Mouse (Mus musculus) CH12F3 (cell line): Measurements from ENCODE around the gene Sp8.

Experiments
- in situ Hi-C: fragments of 300-500 bp; cut with MboI; formaldehyde crosslinking; loops from 2 replicates; pipeline ENCODE4 v1.14.3; 2020; ENCODE audit warnings: low sequenced_read_pairs

Sp8 gene

GRCm38 (mm10) chr12:118846221-118846620 is at the start of gene Sp8:
Gene Sp8, plus strand, starts transcription at chr12:118846329.
- in situ Hi-C loops = no loop called here

DNA sequence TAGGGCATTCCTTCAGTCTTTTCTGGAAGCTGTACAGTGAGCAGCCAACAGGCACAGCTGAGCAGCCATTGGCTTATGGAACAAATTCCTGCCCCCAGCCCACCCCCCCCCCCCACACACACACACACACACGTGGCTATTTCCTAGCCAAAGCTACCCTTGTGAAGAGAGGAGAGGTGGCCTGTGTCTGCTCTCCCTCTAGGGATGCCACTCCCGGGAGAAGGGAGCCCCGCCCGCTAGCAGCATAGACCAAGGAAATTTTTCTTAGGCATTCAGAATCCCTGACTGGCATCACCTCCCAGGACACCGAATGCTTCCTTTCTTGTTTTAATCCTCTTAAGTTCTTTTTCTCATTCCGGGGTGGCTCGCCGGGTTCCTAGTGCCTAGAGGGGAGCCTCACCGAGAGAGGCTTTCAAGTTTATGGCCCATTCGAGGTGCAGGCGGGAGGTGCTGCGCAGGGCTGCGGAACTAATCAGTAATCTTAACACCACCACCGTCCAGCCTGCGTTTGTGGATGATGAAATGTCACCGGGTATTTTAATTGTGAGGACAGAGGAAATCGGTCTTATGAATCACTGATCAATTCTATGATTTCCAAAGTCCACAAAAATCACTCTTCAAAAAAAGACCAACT is 34.7 kb upstream of the Sp8 start:
- in situ Hi-C loops = no loop called here

DNA sequence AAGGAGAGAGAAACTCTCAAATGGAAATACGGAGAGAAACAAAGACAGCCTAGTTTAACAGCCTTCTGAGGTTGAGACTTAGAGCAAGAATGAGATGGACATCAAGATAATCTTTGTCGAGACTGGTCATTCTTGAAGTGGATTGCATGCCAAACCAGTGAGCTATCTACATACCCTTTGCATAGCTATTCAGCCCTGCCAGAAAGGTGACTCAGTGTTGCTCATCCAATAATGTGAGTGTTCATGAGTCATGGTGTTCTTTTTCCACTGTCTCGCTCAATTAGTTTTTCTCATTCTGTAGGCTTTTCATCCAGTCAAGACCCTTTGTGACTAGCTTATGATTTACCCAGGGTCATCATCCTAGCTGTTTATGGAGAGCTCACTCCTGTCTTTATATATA is 31.6 kb upstream of the Sp8 start:
- in situ Hi-C loops = no loop called here

- in situ Hi-C loops = no loop called here
These were observed 30.0 kb upstream of the Sp8 start for GRCm38 (mm10) chr12:118816156-118816555.

DNA sequence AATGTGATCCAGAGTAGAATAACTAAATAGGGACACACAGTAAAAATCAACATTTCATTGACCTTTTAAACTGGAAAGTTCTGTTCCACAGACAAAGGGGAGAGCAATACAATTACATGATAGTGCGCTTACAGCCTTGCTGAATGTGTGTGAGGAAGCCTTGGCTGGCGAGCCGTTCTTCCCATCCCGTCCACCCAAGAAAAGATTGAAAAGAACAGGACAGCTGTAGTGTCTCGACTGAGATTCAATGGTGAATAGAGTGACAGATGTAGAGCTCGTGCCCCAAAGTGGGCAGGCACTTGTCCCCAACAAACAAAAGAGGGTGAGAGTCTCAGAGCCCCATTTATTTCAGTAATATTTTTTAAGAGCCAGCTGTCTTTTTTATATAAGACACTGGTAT is 16.2 kb upstream of the Sp8 start:
- in situ Hi-C loops = no loop called here

DNA sequence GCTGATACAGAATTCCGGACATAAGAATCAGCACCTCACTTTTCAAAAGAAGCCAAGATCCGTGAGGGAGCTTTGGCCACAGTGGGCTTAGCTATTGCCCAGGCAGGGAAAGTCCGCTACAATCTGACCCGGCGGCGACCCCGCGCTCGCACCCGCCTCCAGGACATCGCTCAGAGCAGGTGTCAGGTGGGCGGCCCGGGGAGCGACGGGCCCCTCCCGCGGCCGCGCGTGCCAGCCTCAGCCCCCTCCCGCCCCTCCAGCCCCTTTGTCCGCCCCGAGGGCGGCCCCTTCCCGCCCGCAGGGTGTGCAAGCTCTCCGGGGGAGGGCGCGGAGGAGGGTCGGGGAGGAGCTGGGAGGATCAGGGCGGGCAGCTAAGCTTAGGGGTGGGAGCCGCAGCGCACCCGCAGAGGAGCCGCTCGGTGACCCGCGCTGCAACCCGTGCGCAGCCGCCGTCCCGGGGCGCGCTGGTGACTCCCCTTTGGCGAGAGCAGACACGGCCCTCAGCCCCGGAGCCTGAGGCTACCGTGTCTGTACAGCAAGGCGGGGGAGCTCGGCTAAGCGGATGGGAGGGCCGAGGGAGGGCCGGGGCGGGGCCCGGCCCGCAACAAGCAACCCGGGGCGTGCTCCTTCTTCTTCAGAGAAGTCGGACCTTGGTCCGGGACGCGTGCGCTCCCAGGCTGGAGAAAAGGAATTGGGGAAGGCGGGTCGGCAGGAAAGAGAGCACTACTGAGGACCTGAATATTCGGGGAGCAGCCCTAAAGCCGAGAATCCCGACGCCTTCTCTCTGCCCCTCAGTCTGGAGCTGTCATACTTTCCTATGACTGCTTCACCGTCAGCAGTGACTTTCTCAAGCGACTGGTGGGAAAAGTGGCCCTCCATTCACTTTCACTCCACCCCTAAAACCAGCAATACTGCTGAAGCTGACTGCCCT is 9.5 kb upstream of the Sp8 start:
- in situ Hi-C loops = no loop called here

GRCm38 (mm10) chr12:118837361-118837760 is 8.8 kb upstream of the Sp8 start:
- in situ Hi-C loops = no loop called here

GRCm38 (mm10) chr12:118838260-118838659 is 7.9 kb upstream of the Sp8 start:
- in situ Hi-C loops = no loop called here

DNA sequence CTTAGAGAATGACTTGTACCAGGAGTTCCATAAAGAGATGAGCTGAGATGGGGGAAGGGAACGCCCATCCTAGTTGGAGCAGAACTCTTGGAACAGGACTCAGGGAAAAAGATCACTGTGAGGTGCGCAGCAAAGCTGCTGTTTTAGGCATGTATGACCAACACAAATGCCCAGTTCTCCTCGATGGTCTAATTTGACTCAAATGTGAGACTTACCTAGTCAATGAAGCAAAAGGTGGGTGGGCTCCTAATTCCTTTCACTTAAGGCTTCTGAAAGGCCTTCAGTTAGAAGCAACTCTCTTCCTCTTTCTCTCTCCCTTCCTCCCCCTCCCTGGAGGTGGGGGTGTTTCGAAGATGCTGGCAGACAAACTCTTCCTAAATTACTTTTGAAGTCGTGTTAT is 6.7 kb upstream of the Sp8 start:
- in situ Hi-C loops = no loop called here

- in situ Hi-C loops = no loop called here
These were observed 5.8 kb upstream of the Sp8 start for GRCm38 (mm10) chr12:118840301-118840700.

- in situ Hi-C loops = no loop called here
These were observed 5.3 kb upstream of the Sp8 start for GRCm38 (mm10) chr12:118840861-118841260.

- in situ Hi-C loops = no loop called here
These were observed 4.7 kb upstream of the Sp8 start for GRCm38 (mm10) chr12:118841381-118841922.

DNA sequence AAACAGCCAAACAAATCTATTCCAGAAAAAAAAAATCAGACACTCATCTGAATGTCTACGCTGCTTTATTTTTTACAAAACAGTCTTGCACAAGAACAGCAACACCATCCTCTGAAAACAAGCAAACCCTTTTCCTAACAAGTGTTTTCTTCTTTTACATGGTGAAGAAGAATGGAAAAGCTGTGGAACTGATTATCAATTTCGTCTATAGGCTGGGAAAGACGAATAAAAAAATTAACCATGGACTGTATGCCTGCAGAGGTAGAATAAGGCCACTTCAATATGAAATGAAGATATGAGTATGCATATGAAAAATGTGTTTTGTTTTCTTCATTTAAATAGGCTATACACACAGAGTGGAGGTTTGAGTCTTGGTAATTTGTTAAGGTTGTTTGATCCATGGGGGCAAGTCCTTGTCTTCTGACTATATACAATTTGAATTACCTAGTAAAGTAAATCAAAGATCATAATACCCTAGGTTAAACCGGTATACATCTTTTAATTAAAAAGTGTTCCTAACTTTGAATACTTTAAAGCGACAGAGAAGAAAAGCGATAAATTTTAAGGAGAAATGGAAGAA is 4.1 kb upstream of the Sp8 start:
- in situ Hi-C loops = no loop called here

GRCm38 (mm10) chr12:118842671-118843411 is 3.3 kb upstream of the Sp8 start:
- in situ Hi-C loops = no loop called here

DNA sequence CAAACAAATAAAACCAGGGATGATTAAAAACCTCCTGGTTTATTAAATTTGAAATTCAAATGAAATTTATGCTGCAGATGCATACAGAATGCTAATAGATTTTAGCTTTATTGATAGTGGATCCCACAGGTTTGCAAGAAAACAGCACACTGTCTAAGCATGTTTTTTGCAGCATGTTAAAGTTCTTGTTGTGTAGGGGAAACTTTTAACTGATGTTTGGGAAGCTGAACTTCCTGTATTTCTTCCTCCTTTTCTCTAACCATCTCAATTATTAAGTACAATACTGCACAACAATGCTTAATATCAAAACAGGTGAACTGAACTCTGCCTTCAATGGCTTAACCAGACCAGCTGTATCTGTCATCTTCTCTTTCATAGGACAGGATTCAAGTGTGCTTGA is 2.0 kb upstream of the Sp8 start:
- in situ Hi-C loops = no loop called here

- in situ Hi-C loops = no loop called here
These were observed 1.3 kb upstream of the Sp8 start for GRCm38 (mm10) chr12:118844841-118845240.

- in situ Hi-C loops = no loop called here
These were observed 778 bp upstream of the Sp8 start for GRCm38 (mm10) chr12:118845351-118845750.

- in situ Hi-C loops = no loop called here
These were observed 656 bp downstream of the Sp8 start for GRCm38 (mm10) chr12:118846649-118847321.

GRCm38 (mm10) chr12:118847381-118847780 is 1.3 kb downstream of the Sp8 start:
- in situ Hi-C loops = no loop called here

GRCm38 (mm10) chr12:118847861-118848495 is 1.8 kb downstream of the Sp8 start:
- in situ Hi-C loops = no loop called here
